Mouse (Mus musculus): Measurements from ENCODE around the gene Bpifc. TPM values are rescaled to one million over a fixed set of nuclear protein-coding genes. Genes with fewer than 3 reads are reported as not detected.

The Bpifc gene
- polyA plus RNA-seq, 1 experiment: not detected

DNA sequence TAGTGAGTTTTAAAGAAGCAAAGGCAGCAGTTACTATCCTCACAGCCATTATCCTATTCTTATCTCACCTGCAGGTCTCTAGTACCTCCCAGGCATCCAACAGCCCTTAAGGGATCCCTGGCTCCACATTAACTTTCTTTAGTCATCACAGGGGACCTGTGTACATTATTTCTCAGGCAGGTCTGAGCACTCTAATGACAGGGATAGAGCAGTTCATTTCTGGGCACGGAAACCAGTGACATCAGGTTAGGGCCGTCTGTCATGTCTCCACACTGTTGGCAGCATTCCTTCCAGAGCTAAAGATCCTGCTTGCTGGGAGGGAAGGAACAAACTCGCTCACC, 9.7 kb upstream of the Bpifc start:
- 0% methylated on average over 3 of the region's 3 CpGs for WGBS

GRCm38 (mm10) chr10:86018813-86019212, 7.1 kb upstream of the Bpifc start:
- DNase-seq (ENCODE audit: low read depth, low spot score): no peak
- 53% methylated on average over 5 of the region's 5 CpGs for WGBS

More for the DNA sequence above, 9.7 kb upstream of the Bpifc start:
- no peak for DNase-seq (ENCODE audit: low read depth, low spot score)

- DNase-seq (ENCODE audit: low read depth, low spot score): no peak
- 91% methylated on average over 7 of the region's 7 CpGs for WGBS
Observed at GRCm38 (mm10) chr10:86017781-86018180, 6.1 kb upstream of the Bpifc start.

DNA sequence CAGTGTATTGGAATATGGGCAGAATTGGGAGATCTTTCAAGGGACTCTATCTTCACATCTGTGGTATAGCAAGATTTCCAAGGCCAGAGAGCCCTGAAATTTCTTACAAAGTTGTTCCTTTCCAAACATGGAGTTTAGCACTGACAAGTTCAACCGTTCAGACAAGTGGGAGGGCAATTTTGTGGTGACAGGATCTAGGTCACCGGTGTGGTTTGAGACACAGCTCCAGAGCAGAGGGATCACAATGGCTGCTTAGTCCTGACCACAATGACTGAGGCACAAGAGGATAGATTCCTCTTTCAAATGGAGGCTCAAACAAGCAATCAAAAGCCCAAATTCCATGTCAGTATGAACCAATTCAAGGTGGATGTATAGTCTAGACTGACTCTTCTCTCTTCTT, 523 bp downstream of the Bpifc start:
- no peak for DNase-seq (ENCODE audit: low read depth, low spot score)
- 62% methylated on average over 2 of the region's 2 CpGs for WGBS

GRCm38 (mm10) chr10:86010636-86011035, 1.1 kb downstream of the Bpifc start:
- no peak for DNase-seq (ENCODE audit: low read depth, low spot score)
- WGBS: 10% methylated on average over 6 of the region's 6 CpGs

GRCm38 (mm10) chr10:86009688-86010087, 2.0 kb downstream of the Bpifc start:
- 81% methylated on average over 2 of the region's 2 CpGs for WGBS
- DNase-seq (ENCODE audit: low read depth, low spot score): no peak

GRCm38 (mm10) chr10:86006455-86006854, 5.2 kb downstream of the Bpifc start:
- 59% methylated on average over 5 of the region's 5 CpGs for WGBS

DNA sequence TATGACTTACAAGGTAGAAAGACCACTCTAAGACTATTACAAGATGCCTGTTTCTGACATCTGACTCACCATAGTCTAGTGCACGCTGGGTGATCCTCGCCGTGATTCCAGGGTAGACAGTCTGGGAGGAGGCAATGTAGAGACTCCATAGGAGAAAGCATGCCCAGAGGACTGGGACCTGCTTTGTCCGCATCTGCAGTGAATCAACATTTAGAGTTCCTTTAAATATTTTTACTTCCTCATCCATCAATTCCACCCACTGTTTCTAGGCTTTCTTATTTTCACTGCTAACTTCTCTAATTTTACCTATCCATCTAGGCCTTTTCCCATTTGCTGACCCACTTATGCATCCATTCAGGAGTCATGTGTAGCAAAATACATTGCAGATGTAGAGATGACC, 11.2 kb downstream of the Bpifc start:
- 97% methylated on average over 4 of the region's 4 CpGs for WGBS
- DNase-seq (ENCODE audit: low read depth, low spot score): no peak

More at GRCm38 (mm10) chr10:86006455-86006854, 5.2 kb downstream of the Bpifc start:
- no peak for DNase-seq (ENCODE audit: low read depth, low spot score)

GRCm38 (mm10) chr10:85994543-85995104, 17.1 kb downstream of the Bpifc start:
- no peak for DNase-seq (ENCODE audit: low read depth, low spot score)
- 34% methylated on average over 5 of the region's 5 CpGs for WGBS

GRCm38 (mm10) chr10:85993836-85994235, 17.9 kb downstream of the Bpifc start:
- DNase-seq (ENCODE audit: low read depth, low spot score): no peak
- WGBS: 89% methylated on average over 9 of the region's 9 CpGs

DNA sequence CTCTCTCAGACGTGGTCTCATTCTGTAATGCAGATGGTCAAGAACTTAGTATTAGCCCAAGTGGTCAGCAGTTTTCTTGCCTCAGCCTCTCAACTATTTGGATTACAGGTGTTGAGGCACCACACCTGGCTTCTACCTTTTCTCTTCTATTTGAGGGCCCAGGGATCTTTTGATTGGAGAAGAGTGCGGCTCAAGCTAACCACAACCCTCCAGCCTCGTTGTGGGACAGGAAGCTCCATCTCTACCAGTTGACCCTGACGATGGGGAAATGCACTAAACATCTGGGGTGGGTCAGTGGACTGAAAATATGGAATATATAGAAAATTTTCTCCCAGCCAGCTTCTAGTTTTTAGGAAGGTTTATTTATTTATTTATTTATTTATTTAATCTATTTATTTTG, 19.3 kb downstream of the Bpifc start:
- DNase-seq (ENCODE audit: low read depth, low spot score): no peak
- WGBS: 80% methylated on average over 4 of the region's 4 CpGs

DNA sequence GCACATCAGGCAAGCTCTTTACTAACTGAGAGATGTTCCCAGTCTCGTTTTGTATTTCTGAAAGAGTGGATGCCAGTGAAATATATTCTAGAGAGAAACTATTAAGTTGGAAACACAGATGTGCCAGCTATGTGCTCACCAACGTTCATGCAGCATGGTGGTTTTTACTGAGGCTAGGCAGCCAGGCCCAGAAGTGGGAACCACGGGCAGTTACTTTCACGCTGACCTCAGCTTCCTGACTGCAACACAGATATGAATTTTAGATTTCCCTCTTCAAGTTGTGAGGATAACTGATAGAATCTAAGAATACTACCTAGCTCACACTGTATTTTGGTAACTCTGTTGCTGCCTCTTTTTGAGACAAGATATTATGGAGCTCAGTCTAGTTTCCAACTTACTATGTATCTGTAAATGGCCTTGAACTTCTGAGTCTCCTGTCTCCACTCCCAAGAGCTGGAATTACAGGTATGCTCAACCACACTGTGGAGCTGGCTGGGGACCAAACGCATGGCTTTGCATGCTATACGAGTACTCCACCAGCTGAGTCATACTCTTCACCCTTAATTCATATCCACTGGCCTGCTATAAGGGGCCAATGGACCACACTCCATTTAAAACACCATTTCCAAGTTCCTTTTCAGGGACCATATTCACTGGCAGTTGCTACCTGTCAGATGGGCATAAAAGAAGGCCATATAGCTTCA, 22.1 kb downstream of the Bpifc start:
- 53% methylated on average over 6 of the region's 6 CpGs for WGBS
- no peak for DNase-seq (ENCODE audit: low read depth, low spot score)

- WGBS: 53% methylated on average over 4 of the region's 4 CpGs
- DNase-seq (ENCODE audit: low read depth, low spot score): no peak
Observed at GRCm38 (mm10) chr10:85972915-85973314, 38.8 kb downstream of the Bpifc start.

- no peak for DNase-seq (ENCODE audit: low read depth, low spot score)
- 90% methylated on average over 9 of the region's 9 CpGs for WGBS
Observed at GRCm38 (mm10) chr10:85971826-85972225, 39.9 kb downstream of the Bpifc start.

GRCm38 (mm10) chr10:85969894-85970620, 41.6 kb downstream of the Bpifc start:
- WGBS: 24% methylated on average over 8 of the region's 8 CpGs

DNA sequence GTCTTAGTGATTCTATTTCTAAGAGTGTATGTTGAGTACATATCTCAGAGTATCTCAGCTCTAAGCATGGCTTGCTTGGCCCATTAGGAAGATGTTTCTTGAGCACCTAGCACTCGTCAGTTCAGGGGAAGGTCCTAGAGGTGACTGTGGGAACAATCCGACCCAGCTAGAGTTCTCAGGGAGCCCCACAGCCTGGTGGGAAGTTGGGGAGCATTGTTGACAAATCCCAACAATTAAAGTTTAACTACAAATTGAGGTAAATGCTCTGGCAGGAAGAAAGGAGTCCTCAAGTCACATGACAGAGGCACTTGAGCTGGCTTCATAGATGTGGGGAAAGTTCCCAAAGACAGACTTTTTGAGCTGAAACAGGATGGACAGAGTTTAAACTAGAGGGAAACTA, 43.0 kb downstream of the Bpifc start:
- DNase-seq (ENCODE audit: low read depth, low spot score): no peak
- 50% methylated on average over 2 of the region's 2 CpGs for WGBS

More at GRCm38 (mm10) chr10:85969894-85970620, 41.6 kb downstream of the Bpifc start:
- DNase-seq (ENCODE audit: low read depth, low spot score): no peak

DNA sequence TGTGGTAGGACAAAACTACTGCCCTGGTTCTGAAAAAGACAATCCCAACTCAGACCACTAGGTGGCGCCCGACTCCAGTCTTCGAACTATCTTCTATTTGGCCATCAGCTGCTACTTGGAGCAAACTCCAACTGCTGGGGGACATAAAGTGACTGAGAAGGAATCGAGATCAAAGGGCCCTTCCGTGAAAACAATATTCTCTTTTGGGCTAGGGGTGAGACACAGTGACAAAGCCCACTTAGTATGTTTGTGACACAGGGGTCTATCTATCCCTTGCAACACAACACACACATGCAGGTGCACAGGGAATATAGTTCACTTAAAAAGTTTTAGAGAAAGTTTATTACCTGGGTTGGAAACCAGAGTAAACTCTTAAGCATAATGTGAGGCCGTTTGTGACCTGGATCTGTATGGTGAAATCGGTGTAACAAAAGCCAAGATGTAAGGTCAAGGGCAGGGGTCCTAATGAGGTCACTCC, 43.5 kb downstream of the Bpifc start:
- no peak for DNase-seq (ENCODE audit: low read depth, low spot score)
- WGBS: 10% methylated on average over 7 of the region's 7 CpGs

GRCm38 (mm10) chr10:85967411-85968156, 44.1 kb downstream of the Bpifc start:
- 58% methylated on average over 17 of the region's 17 CpGs for WGBS

GRCm38 (mm10) chr10:85966476-85966875, 45.2 kb downstream of the Bpifc start:
- DNase-seq (ENCODE audit: low read depth, low spot score): no peak
- WGBS: 62% methylated on average over 2 of the region's 2 CpGs

More at GRCm38 (mm10) chr10:85967411-85968156, 44.1 kb downstream of the Bpifc start:
- DNase-seq (ENCODE audit: low read depth, low spot score): no peak

DNA sequence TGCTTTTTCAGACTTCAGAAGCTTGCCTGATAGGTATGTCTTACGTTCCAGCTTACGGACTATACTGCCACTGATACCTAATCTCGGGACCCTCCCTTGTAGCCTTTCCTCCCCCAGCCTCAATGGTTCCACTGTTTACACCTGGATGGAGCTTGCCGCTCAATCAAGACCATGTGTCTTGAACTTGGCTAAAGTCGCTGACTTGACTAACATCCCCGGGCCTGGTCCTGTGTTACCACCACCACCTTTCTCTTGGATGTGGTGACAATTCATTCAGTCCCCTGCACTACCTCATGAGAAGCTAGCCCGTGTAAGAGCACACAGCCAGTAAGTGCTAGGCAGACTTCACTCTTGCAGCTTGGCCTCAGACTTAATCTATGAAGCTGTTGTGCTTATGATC, 47.4 kb downstream of the Bpifc start:
- 86% methylated on average over 7 of the region's 7 CpGs for WGBS
- no peak for DNase-seq (ENCODE audit: low read depth, low spot score)

All from large intestine, adult 2 months (tissue).